Mouse (Mus musculus) NIH3T3 (cell line): Measurements from ENCODE around the gene Ltk.
"Not testable (repeated sequence)": the region's sequence is repeated elsewhere in the genome, so short reads cannot be mapped to it uniquely, and the experiment has no call there.

Experiments used
- DNase-seq: peaks from one replicate; pipeline ENCODE4 v3.0.0-alpha.2; 2012; ENCODE audit warnings: low read depth

The Ltk gene

DNA sequence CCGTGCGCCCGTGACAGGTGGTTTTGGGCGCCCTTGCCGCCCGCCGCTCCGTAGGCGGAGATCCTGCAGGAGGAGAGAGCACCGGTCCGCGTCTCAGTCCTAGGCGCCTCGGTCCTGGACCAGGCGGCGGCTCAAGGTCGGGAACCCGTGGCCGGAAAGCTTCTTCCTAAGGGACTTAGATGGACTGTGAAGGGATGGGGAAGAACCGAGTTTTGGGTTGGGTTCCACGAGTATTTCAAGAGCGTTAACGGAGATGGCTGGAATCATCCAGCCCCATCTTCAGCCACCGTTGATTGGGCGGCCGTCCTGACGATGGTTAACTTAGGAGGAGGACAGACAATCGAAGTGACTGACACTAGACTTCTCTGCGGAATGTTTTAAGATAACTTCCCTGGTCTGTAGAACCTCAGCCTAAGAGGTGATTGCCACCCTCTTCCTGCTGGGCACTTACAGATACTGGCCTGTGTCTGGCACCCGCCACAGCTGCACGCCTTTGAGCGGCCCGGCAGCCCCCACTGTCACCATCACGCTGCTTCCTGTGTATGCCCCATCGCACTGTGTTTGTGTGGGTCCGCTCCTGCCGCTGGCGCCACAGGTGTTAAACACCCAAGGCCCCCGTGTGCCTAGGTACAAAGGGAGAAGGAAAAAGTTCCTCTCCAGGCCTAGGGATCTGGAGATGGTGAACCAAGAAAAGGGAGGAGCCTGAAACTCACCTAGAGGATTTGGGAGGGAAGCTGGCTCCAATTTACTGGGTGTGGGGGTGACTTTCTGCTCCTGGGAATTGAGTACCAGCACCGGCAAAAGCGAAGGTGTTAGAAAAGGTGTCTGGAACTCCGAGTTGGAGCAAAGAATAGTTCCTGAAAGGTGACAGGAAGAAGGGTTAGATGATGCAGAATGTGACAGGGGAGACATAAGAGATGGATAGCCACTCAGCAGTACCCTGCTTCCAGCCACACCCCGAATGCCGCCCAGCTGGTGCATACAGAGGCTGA lies 1.1 kb downstream of the Ltk start:
- no peak for DNase-seq

DNA sequence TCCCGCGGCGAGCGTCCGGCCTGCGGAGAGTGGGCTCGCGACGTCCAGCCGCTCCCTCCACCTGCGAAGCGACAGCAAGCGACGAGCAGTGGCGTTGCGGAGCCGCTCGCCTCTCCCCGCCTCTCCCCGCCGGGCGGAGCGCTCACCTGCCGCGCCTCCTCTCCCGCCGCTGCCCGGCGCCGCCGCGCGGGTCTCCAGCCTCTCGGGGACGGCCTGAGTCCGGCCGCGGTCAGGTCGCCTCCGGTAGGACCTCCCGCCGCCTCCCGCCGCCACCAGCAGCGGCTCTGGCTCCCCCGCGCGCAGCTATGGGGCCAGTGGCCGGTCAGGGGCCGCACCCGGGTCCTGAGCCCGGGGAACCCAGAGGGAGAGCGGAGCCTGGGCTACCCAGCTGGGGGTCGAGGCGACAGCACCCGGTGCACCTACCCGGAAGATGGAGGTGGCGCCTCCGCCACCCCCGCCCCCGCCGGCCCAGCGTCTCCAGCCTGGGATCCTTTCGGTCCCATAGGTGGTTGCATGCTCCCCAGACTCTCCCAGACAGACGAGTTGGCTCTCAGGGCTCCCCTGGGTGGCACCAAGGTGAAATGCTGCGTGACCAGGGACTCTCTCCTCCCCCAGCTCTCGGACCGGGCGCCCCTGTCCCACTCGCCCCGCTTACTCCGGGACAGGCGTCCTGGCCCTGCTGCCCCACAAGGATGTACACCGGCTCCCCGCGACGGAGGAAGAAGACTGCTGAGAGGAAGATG lies 2.0 kb downstream of the Ltk start:
- DNase-seq, result no peak

- no peak for DNase-seq
Observed at GRCm38 (mm10) chr2:119757601-119758100, 2.6 kb downstream of the Ltk start.

DNA sequence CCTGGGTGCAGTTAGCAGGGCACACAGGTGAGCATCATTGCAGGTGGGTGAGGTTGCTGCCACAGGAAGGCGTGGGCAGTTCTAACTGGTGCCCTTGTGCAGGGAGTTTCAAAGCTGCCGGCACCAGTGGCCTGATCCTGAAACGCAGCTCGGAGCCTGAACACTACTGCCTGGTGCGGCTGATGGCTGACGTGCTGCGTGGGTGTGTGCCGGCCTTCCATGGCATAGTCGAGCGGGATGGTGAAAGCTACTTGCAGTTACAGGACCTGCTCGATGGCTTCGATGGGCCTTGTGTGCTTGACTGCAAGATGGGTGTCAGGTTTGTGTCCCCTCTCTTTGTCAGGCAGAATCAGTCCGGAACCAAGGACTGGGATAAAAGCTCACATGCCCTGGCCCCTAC lies 11.0 kb downstream of the Ltk start:
- no peak for DNase-seq

- DNase-seq, result peak; percentile 13
Observed at GRCm38 (mm10) chr2:119747554-119747953, 12.7 kb downstream of the Ltk start.

DNA sequence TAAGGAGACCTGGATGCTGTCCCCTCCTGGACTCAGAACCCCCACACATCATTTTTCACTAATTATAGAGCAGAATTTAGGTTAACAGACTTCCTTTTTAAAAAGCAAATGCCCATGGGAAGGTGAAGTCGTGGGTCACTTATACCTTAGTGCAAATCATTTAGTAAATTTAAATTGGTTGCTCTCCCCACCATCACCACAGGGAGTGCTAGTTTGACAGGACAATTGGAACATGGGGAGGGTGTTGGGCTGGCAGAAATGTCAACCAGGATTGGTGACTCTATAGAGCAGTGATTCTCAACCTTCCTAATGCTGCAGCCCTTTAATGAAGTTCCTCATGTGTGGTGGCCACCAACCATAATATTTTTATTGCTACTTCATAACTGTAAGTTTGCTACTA lies 14.9 kb downstream of the Ltk start:
- DNase-seq, result peak; percentile 29

DNA sequence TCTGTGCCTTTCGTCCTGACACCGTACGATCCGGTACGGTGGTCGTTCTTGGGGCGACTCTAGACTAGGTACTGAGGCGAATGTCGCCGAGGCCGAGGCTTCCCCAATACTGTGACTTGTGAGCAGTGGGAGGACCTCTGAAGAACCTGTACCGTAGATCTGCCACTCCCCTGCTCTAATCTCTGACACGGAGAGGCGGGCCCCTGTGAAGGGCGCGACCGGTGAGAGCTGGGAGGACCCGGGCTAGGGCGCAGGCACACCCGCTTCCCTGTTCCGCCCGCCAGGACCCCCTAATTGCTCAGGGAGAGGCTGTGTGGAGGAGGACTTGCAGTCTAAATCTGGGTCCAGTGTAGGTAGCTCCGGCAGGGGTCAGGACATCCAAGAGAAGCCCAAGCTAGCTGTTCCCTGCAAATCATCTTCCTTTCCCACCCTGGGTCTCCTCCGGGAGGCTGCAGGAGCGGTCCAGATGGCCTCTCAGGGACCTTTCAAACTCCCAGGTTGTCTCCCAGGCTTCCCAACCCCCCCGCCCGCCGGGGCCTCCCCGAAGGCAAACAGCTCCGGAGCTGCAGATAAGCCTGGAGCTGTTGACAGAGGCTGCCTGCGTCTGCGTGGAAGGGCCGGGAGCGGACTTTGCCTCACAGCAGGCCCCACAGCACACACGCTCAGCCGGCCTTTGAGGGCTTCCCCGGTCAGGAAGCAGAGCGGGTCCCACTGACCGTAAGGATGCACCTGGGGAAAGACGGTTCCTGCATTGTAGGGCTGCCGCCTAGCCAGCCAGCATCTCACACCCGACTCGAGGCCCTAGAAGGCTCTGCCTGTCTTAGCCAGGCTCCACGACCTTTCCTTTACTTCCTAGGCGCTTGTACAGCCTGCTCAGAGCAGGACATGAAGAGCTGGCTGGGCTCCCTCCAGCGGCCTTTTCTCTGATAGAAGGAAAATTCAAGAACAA lies 15.8 kb downstream of the Ltk start:
- peak; percentile 31 for DNase-seq

GRCm38 (mm10) chr2:119743808-119744162 lies 16.4 kb downstream of the Ltk start:
- DNase-seq, result no peak

DNA sequence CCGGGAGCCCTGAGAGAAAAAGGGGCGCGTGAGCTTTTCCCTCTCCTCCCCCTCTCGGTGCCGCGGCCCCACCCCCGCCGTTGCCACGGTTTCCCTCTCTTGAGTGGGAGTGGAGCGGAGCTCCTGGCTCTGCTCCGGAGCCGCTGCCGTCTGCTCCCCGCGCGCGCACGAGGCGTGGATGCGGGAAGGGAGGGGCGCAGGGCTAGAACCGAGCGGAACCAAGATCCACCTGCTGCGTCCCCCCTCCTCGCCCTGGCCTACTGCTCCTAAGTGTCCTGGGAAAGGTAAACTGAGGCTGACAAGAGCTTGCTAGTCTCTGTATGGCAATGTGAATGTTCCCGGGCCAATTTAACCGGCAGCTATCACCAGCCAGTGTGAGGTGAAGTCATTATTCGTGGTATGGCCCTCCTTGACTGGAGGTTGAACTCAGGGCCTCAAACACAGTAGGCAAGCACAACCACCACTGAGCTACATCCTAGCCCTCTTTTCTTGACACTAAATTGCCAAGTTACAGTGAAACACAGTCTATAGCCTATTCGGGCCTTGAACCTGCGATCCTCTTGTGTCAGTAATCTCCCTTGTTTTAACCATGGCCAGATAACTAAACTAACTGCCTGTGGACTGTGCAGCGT lies 16.9 kb downstream of the Ltk start:
- DNase-seq, result no peak

DNA sequence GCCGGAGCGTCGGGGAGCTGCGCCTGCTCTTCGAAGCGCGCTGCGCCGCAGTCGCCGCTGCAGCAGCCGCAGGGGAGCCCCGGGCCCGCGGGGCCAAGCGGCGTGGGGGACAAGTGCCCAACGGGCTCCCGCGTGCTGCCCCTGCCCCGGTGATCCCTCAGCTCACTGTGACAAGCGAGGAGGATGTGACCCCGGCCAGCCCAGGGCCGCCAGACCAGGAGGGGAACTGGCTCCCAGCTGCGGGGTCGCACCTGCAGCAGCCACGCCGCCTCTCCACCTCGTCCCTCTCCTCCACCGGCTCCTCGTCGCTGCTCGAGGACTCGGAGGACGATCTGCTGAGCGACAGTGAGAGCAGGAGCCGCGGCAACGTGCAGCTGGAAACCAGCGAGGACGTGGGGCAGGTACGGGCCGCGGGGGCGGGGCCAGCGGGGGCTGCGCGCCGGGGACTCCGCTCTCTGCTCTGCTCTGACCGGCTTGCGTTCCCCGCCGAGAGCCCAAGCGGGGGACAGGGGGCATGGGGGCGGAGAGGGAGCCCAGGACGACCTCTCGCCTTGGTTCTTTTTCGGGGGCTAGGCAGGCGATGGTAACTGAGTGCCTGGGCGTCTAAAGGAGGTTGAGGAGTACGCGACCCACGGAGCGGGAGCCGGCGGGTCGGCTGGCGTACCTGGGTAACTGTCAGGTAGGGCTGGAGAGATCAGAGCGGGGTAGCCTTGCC lies 17.6 kb downstream of the Ltk start:
- DNase-seq, result peak; percentile 9

DNA sequence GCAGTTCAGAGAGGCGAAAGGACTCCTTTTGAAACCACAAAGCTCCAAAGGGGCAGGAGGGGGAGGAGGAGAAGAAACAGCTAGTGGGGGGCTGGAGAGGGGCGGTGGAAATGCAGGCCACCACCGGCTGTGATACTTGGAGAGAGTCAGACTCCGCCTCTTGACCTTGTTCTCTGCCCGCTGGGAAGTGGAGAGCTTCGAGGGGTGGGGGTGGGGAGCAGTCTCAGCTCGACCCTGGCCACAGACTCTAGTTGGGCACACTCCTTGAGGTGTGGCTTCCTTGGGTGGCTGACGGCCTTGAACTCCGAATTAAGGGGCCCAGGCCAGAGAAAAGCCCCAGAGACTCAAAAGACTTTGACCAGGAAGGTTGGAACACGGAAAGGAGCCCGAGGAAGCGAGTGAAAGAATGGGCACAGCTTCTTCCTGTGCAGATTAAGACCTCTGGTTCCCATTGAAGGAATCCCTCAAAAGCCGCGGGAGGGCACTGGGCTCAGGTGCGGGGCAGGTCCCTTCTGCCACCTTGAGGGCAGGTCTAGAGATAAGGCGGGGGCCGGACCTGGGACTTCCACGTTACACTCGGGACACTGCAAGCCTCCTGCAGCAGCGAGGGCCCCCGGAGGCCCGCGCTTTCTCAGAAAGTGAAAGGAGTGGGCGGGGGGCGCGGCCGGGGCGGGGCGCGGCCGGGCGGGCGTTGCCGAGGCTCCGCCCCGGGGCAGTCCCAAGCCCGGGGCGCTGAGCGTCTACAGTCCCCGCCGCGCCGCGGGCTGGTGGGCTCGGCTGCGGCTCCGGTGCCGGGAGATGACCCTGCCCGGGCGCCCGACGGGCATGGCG lies 18.4 kb downstream of the Ltk start, which contains the start of gene Itpka:
Gene Itpka, plus strand, starts transcription at position 757 of the 831 bp plus-strand sequence.
- DNase-seq, result peak; percentile 80

- DNase-seq, result no peak
Observed at GRCm38 (mm10) chr2:119740567-119740966, 19.7 kb downstream of the Ltk start.

- no peak for DNase-seq
Observed at GRCm38 (mm10) chr2:119737124-119737523, 23.1 kb downstream of the Ltk start.

DNA sequence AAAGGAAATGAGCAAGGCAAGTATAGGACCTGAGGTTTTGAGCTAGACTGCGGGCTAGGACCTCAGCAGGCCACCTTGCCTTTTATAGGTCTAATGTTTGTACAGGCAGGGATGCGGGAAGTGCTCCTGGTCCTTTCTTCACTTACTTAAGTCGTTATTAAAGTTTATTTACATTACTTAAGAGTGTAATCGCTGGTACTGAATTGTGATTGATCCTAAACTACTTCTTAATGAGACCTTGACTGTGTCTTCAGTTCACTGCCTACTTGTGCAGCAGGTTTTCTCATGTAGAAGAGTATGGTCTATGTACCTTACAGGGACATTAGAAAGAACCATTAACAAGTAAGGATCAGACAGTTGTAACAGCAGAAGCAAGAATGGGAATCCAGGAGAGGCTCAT lies 29.5 kb downstream of the Ltk start:
- no peak for DNase-seq

DNA sequence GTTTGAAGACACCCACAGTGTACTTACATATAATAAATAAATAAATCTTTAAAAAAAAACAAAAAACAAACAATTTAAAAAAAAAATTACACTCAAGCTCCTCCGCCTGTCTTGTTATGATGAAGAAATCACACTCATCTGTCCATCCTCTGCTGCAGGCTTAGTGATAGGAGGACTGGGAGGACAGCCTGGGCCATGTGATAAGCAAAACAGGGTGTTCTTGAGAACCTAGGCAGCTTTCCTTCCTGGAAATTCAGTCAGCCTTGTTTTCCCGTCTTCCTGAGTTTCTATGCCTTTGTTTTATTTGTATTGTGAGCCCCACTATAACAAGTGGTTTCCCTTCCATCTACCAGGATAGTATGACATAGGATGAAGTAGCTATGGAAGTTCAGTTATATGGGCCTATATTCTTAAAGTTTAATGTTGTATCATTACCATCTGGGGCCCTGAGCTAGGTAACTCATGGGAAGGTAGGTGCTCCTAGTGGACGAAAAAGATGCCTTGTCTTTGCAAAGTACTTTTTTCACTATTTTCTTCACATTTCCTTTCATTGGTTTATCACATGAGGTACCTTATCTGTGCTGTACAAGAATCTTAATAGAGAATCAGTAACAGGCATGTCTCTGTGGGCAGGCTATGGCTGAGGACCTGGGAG lies 32.3 kb downstream of the Ltk start:
- DNase-seq, result no peak

DNA sequence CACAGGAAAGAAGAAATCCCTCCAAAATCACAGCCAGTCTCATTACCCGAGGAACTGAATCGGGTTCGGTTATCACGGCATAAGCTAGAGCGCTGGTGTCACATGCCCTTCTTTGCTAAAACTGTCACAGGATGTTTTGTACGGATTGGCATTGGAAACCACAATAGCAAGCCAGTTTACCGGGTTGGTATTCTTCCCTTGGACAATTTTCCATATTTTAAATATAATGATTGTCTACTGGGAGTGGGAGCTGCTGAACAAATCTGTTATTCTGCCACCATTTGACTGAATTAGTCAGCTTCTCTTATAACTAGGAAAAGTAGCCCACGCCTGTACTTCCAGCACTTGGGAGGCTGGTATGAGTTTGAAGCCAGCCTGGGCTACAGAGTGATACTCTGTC lies 39.2 kb downstream of the Ltk start:
- DNase-seq, result no peak

- not testable (repeated sequence) for DNase-seq
Observed at GRCm38 (mm10) chr2:119715868-119716267, 44.4 kb downstream of the Ltk start.

GRCm38 (mm10) chr2:119710011-119710410 lies 50.2 kb downstream of the Ltk start:
- DNase-seq, result no peak

GRCm38 (mm10) chr2:119707676-119708075 lies 52.6 kb downstream of the Ltk start:
- no peak for DNase-seq
